Mouse (Mus musculus) heart, adult 2 months (tissue): ENCODE results near the gene Tex26.

Source experiments
- CTCF ChIP-seq: fragments of 200-600 bp; IDR thresholded peaks from 2 replicates; pipeline ENCODE4 v1.8.1; 2022; ENCODE audit warnings: antibody characterized with exemption, mild to moderate bottlenecking, moderate library complexity
- EP300 ChIP-seq: fragments of 200-500 bp; IDR thresholded peaks from 2 replicates; pipeline ENCODE4 v1.6.1; 2011; ENCODE audit warnings: low read depth, low read length, control low read depth; ENCODE audit not compliant: insufficient read depth
- POLR2A ChIP-seq: fragments of 200-500 bp; IDR thresholded peaks from 2 replicates; pipeline ENCODE4 v1.6.1; 2011; ENCODE audit warnings: mild to moderate bottlenecking, low read depth, low read length, control low read depth; ENCODE audit not compliant: insufficient read depth

- no peak for TF ChIP-seq CTCF
- TF ChIP-seq POLR2A: no peak
- TF ChIP-seq EP300: no peak
Measured at GRCm38 (mm10) chr5:149506033-149506432, 66.6 kb downstream of the Tex26 start.
